Mouse (Mus musculus) CD8-positive naive resting alpha-beta T cell, adult 2 months (primary cell): Measurements from ENCODE around the gene D10Jhu81e.
"Not testable (repeated sequence)": the region's sequence is repeated elsewhere in the genome, so short reads cannot be mapped to it uniquely, and the experiment has no call there.

ENCODE experiments used
- DNase-seq, 2 experiments: peaks; one replicate each; pipeline ENCODE4 v3.0.0; 2022; ENCODE audit warnings: low read depth in 2 of 2, low spot score in 2 of 2

Gene D10Jhu81e

DNA sequence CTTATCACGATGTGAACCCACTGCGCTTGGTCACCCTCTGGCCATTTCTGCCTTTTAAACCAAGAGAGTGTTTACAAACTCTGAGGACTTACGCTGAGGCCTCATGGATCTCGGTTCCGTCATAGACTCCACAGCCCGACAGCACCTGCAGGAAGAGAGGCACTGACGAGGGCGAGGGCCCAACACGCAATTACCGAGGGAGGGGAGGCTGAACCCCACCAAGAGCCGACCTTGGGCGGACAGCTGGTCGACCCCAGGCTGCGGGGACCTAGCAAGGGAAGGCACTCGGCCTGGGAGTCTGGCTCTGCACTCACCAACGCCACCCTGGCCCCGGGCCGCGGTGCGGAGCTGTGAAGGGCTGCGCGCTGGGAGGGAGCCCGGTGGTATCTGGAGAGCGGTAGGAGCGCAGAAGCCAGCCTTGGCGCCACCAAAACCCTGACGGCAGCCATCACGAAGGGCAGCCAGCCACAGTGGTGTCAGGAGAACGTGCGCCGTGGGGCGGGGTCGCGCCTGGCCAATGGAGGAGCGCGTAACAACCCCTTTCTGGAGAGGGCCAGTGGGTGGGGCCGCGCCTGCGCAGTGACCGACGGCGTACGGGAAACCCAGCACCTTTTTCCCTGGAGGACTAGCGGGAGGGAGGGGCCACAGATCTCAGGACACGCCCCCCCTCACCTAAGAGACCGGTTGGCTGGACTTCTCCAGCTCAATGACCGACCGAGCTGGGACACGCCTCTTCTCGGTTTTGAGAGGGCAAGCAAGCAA is at the start of gene D10Jhu81e:
Gene D10Jhu81e (minus strand): TSS at position 502 of the 762 bp plus-strand sequence.
- DNase-seq: peak; percentile 97 to 99

DNA sequence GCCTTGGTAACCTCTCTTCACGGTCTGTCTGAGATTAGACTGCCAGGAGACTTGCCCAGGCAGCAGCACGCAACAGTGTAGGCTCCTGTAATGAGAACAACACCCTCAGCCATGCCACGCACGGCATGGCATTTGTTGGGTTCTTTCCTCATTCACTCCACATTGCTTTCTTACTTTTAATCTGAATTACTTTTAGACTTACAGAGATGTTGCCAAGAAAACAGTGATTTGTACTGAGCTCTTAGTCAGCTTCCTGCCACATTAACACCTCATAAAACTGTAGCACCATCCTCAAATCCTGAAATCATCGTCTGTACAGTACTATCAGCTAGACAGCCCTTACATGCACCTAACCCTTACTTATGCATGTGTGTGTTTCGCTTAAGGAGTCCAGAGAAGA is 49.0 kb upstream of the D10Jhu81e start:
- DNase-seq: no peak

GRCm38 (mm10) chr10:78216376-78217083 is 46.9 kb upstream of the D10Jhu81e start:
- DNase-seq: no peak

DNA sequence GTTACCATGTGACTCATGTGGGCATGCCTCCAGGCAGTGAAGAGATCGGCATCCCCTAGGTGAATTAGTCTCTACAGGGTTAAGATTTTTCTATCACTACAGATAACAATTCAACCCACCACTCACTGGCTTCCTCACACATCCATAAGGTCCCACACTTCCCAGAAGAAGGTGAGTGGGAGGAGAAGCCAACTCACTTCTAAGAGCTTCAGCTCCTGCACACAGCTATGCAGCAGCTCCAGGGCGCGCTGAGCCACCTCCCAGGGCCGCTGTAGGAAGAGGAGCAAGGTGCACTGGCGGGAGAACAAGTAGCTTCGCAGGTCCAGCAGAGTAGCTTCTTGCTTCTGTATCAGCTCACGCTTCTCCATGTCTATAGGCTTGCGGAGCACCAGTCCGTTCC is 44.8 kb upstream of the D10Jhu81e start:
- no peak for DNase-seq

DNA sequence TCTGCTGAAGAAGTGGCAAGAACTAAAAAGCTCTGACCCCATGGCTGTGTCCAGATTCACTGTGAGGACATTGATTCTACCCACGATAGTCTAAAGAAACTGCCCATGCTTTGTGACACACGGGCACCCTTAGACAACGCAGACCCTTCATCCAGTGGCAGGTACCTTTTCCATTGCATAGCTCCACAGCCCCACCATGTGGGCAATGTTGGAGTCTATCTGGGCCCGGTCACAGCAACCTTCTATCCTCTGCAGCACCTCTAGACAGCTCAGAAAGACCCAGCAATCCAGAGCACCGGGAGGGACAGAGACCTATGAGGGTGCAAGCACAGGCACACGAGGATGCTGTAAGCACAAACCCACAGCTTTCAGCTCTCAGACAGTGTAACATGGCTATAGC is 41.7 kb upstream of the D10Jhu81e start:
- no peak for DNase-seq

- no peak for DNase-seq
These were observed 31.6 kb upstream of the D10Jhu81e start for GRCm38 (mm10) chr10:78201182-78201581.

GRCm38 (mm10) chr10:78192933-78193332 is 23.4 kb upstream of the D10Jhu81e start:
- no peak for DNase-seq

DNA sequence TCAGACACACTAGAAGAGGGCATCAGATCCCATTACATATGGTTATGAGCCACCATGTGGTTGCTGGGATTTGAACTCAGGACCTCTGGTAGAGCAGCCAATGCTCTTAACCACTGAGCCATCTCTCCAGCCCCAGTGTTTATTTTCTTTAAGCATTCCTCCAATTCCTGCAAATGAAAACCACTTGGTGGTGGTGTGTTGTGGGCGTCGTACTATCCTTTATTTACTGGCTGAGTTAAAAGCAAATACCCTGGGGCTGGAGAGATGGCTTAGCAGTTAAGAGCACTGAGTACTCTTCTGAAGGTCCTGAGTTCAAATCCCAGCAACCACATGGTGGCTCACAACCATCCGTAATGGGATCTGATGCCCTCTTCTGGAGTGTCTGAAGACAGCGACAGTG is 16.5 kb upstream of the D10Jhu81e start:
- DNase-seq: not testable (repeated sequence)

- no peak for DNase-seq
These were observed 15.8 kb upstream of the D10Jhu81e start for GRCm38 (mm10) chr10:78185381-78185725.

DNA sequence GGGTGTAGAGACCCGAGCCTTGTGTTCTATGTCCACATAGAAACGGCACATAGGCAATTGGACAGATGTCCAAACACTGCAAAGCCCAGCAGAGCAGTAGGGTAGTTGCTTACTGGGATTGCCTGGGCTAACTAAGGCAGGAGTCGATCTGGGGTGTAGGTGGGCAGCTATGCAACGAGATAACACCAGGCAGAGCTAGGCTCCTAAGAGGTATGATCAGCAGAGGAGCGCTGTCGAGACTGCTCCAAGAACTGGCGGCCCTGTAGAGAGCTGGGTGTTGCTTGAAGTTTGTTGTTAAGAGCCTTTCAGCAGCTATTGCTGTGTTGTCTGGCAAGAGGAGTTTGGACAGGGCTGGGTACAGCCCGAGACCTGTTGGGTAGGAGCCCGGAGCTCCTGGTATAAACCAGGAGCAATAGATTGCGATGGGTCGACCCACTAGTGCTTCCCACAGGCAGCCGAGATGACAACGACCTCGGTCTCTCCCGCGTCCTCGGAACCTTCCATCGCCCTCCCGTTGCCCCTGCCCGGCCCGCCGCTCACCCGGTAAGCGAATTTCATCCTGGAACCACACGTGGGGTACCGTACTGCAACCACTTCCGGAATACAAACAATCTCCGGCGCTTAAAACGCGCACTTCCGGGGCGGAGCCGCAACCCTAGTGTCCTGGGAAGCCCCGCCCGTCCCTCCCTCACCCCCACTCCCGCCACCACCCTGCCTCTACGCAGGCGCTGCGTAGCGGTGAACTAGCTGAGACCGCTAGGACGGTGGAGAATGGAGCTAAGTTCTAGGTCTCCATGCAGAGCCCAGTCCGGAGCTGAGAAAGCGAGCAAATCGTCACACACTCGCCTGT is 15.2 kb upstream of the D10Jhu81e start, which contains the start of gene Pwp2:
Gene Pwp2 (minus strand): TSS at position 619 of the 850 bp plus-strand sequence.
- DNase-seq: peak; percentile 83 to 87

- DNase-seq: no peak
These were observed 14.0 kb upstream of the D10Jhu81e start for GRCm38 (mm10) chr10:78183577-78183976.

DNA sequence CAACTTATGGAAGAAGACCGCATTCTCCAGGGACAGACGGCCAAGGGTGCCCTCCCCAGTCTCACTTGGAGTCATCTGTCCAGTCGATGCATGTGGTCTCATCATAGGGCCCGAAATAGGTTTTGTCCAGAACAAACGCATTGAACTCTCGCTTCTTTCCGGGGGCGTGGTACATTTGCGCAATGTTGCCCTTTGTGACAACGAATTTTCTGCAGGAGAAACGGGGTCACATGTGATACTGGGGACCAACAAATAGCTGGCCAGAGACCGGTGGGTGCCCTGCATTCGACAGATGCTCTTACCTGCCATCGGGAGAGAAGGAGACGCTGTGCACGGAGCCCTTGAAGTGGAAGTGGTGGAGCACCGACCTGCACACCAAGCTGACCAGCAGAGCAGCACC is 12.7 kb upstream of the D10Jhu81e start:
- DNase-seq: no peak

- no peak for DNase-seq
These were observed 4.9 kb upstream of the D10Jhu81e start for GRCm38 (mm10) chr10:78174474-78174873.

- no peak for DNase-seq
These were observed 2.0 kb upstream of the D10Jhu81e start for GRCm38 (mm10) chr10:78171581-78171980.

GRCm38 (mm10) chr10:78171057-78171456 is 1.5 kb upstream of the D10Jhu81e start:
- DNase-seq: no peak

GRCm38 (mm10) chr10:78170445-78170844 is 863 bp upstream of the D10Jhu81e start:
- DNase-seq: no peak

- DNase-seq: no peak
These were observed 790 bp downstream of the D10Jhu81e start for GRCm38 (mm10) chr10:78168792-78169191.

GRCm38 (mm10) chr10:78167775-78168174 is 1.8 kb downstream of the D10Jhu81e start:
- no peak for DNase-seq

GRCm38 (mm10) chr10:78167333-78167732 is 2.2 kb downstream of the D10Jhu81e start:
- no peak for DNase-seq

DNA sequence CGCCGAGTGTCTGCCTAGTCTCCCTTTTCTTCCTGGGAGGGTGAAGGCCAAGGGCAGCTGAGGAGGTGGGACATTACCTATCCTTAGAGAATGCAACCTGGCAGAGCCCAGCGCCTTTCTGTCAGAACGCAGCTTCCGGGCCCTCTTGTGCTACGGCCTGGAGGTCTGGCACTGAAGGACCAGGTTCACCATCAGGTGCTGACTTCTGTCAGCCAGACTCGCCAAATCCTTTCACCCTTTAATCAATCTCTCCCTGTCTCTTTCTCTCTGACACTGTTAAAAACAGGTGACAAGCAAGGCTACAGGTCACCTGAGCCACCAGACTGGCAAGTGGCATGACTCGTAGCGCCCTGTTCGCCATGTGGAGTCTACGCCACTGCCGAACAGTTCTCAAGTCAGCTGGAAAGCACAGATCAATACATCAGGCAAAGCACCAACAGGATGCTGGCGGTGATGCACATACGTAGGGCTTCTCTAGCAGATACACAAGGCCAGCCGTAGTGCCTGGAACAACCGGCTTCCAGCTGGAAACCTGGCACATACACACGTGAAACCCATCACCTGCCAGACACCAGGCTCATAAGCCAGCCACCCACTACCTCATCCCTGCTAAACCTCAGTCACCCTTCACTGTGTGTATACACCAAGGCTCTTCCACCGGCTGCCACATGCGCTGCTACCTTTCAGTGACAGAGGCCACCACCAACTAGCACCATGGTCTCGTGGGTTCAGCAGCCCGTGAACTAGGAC is 4.2 kb downstream of the D10Jhu81e start:
- no peak for DNase-seq

- no peak for DNase-seq
These were observed 4.8 kb downstream of the D10Jhu81e start for GRCm38 (mm10) chr10:78164786-78165185.
